Mouse (Mus musculus) CH12.LX (cell line): Measurements from ENCODE around the gene Klk1b21. TPM values are rescaled to one million over a fixed set of nuclear protein-coding genes. Genes with fewer than 3 reads are reported as not detected.

ENCODE experiments used
- DNase-seq: peaks from one replicate; pipeline ENCODE4 v3.0.0-alpha.2; 2013; ENCODE audit errors: extremely low read depth
- H3K27ac ChIP-seq: 2 replicates; pipeline ENCODE4 v1.5.1; 2012; ENCODE audit warnings: low read depth, mild to moderate bottlenecking, control low read depth, moderate library complexity; ENCODE audit not compliant: insufficient read depth
- H3K27me3 ChIP-seq: replicated peaks from 2 replicates; pipeline ENCODE3; 2012; ENCODE audit warnings: inconsistent platforms
- H3K36me3 ChIP-seq, 2 experiments: replicated peaks in 1 of 2; 2 replicates each; pipeline versions ENCODE3 to v1.6.1; 2012; ENCODE audit warnings: inconsistent platforms in 1 of 2, low read length in 1 of 2, mild to moderate bottlenecking in 1 of 2, mixed read lengths in 1 of 2, moderate library complexity in 1 of 2; ENCODE audit not compliant: control insufficient read depth in 1 of 2, insufficient read depth in 1 of 2
- H3K4me1 ChIP-seq, 2 experiments: 2 replicates each; pipeline ENCODE4 v1.6.1; 2012; ENCODE audit warnings: inconsistent platforms in 1 of 2, moderate library complexity in 1 of 2; ENCODE audit not compliant: insufficient read depth in 2 of 2, control insufficient read depth in 1 of 2
- H3K4me2 ChIP-seq: 2 replicates; pipeline ENCODE4 v1.6.1; 2012; ENCODE audit warnings: low read depth, mild to moderate bottlenecking, control low read depth; ENCODE audit not compliant: poor library complexity, insufficient read depth, severe bottlenecking
- H3K4me3 ChIP-seq, 3 experiments: fragments of 150-350 bp in 1 of 3; sonication (generic) in 1 of 3; replicated peaks in 1 of 3; 2 replicates each; pipeline versions ENCODE3 to v1.5.1; 2011 to 2012; ENCODE audit warnings: low read depth in 2 of 3, low read length in 2 of 3, mild to moderate bottlenecking in 2 of 3, moderate library complexity in 2 of 3, control low read depth in 1 of 3, improper control_type of control experiment in 1 of 3, inconsistent platforms in 1 of 3, mixed read lengths in 1 of 3; ENCODE audit not compliant: poor library complexity in 1 of 3
- H3K79me2 ChIP-seq: replicated peaks from 2 replicates; pipeline ENCODE4 v1.6.1; 2012; ENCODE audit warnings: mild to moderate bottlenecking, moderate library complexity; ENCODE audit not compliant: control insufficient read depth, poor library complexity, insufficient read depth, severe bottlenecking; ENCODE audit errors: extremely low read depth
- H3K9ac ChIP-seq: 2 replicates; pipeline ENCODE4 v1.6.1; 2012; ENCODE audit warnings: low read depth, mild to moderate bottlenecking, control low read depth, moderate library complexity; ENCODE audit not compliant: insufficient read depth
- H3K9me3 ChIP-seq: replicated peaks from 2 replicates; pipeline ENCODE3; 2012; ENCODE audit warnings: low read length, inconsistent platforms, mixed read lengths
- ELF1 ChIP-seq: IDR thresholded peaks from 2 replicates; pipeline ENCODE4 v1.6.1; 2014; ENCODE audit warnings: low read depth, mild to moderate bottlenecking, inconsistent platforms, low read length, improper control_type of control experiment
- IRF4 ChIP-seq: IDR thresholded peaks from 2 replicates; pipeline ENCODE4 v1.6.1; 2014; ENCODE audit warnings: low read depth, mild to moderate bottlenecking, inconsistent platforms, low read length, improper control_type of control experiment
- MEF2A ChIP-seq: IDR thresholded peaks from 2 replicates; pipeline ENCODE4 v1.6.1; 2014; ENCODE audit warnings: low read depth, mild to moderate bottlenecking, inconsistent platforms, low read length, improper control_type of control experiment, borderline replicate concordance
- PAX5 ChIP-seq: IDR thresholded peaks from 2 replicates; pipeline ENCODE4 v1.6.1; 2012; ENCODE audit warnings: low read length, inconsistent platforms, mixed read lengths
- dilution Hi-C: fragments of 300-500 bp; cut with MboI; formaldehyde crosslinking; loops from 2 replicates; pipeline ENCODE4 v1.14.3; 2020; ENCODE audit warnings: low sequenced_read_pairs; ENCODE audit not compliant: extremely low pct_unique_long_range_greater_than_20kb, extremely low pct_ligation_motif_present
- in situ Hi-C: fragments of 300-500 bp; cut with MboI; formaldehyde crosslinking; loops from 3 replicates; pipeline ENCODE4 v1.14.3; 2019; ENCODE audit warnings: low sequenced_read_pairs, low pct_ligation_motif_present, low pct_unique_long_range_greater_than_20kb, mixed read lengths
- polyA plus RNA-seq: library from polyadenylated mRNA; unstranded; fragments of >175 nt; gene quantifications from 2 replicates; pipeline ENCODE4 v1.2.1, GENCODE M21; 2012; ENCODE audit warnings: low read depth; ENCODE audit not compliant: insufficient read length
- total RNA-seq, 2 experiments: library from RNA; depleted of rRNA; stranded (reverse); fragments of 300-350 nt in 1 of 2; fragments of >200 nt in 1 of 2; gene quantifications; 2 replicates each; pipeline ENCODE4 v1.2.3; 2012 to 2014

Klk1b21 gene
- total and polyA plus RNA-seq, 3 experiments: not detected

- no peak within 1 kb of the TSS for H3K9ac ChIP-seq
- dilution Hi-C loops: no loop called here
- no peak for DNase-seq
- H3K9me3 ChIP-seq: no peaks in the 10 kb centered on the region
- no peaks in the 10 kb centered on the region for H3K36me3 ChIP-seq
- no peak within 1 kb of the TSS for H3K4me2 ChIP-seq
- no peak within 1 kb of the TSS for H3K4me3 ChIP-seq
- H3K79me2 ChIP-seq: no peaks in the 10 kb centered on the region
- peaks cover 0 to 3% of the 10 kb centered on the region in 2 experiments; a peak in 1 of 4 replicates for H3K4me1 ChIP-seq
- no peak for TF ChIP-seq IRF4
- no peak for TF ChIP-seq ELF1
- TF ChIP-seq MEF2A: no peak
- no peak for TF ChIP-seq PAX5
- TF ChIP-seq, all 38 proteins: peak for 0
- H3K27ac ChIP-seq: no peak within 1 kb of the TSS
- H3K27me3 ChIP-seq: peaks cover 6% of the 10 kb centered on the region
- in situ Hi-C loops: loop anchor here (5.0 kb wide), 1 partner anchor 124 kb away; the partner anchor contains the start of gene Klk1b26
Observed at GRCm38 (mm10) chr7:44136467-44136866, 34.3 kb downstream of the Klk1b21 start, which contains the start of gene Klk1b16. TSS of gene Klk1b16 (plus strand) at chr7:44136767.

Other genes with a start within 250 kb of the Klk1b21 start
Only the 20 nearest of the 22 such genes appear.
- not detected in 2 replicates for gene Klk15, start 168.6 kb upstream of the Klk1b21 start, total RNA-seq (2012; rRNA removed)
- not detected in 2 replicates for gene Klk15, start 168.6 kb upstream of the Klk1b21 start, total RNA-seq (2014; rRNA removed)
- gene Klk15, start 168.6 kb upstream of the Klk1b21 start, polyA plus RNA-seq: not detected in 2 replicates
- gene Klk1b8, start 151.7 kb upstream of the Klk1b21 start, total RNA-seq (2012; rRNA removed): not detected in 2 replicates
- not detected in 2 replicates for gene Klk1b8, start 151.7 kb upstream of the Klk1b21 start, total RNA-seq (2014; rRNA removed)
- gene Klk1b8, start 151.7 kb upstream of the Klk1b21 start, polyA plus RNA-seq: not detected in 2 replicates
- not detected in 2 replicates for gene Klk1b1, start 135.6 kb upstream of the Klk1b21 start, total RNA-seq (2012; rRNA removed)
- not detected in 2 replicates for gene Klk1b1, start 135.6 kb upstream of the Klk1b21 start, total RNA-seq (2014; rRNA removed)
- gene Klk1b1, start 135.6 kb upstream of the Klk1b21 start, polyA plus RNA-seq: not detected in 2 replicates
- gene Klk1b9, start 126.3 kb upstream of the Klk1b21 start, total RNA-seq (2012; rRNA removed): not detected in 2 replicates
- not detected in 2 replicates for gene Klk1b9, start 126.3 kb upstream of the Klk1b21 start, total RNA-seq (2014; rRNA removed)
- gene Klk1b9, start 126.3 kb upstream of the Klk1b21 start, polyA plus RNA-seq: not detected in 2 replicates
- gene Klk1b11, start 106.5 kb upstream of the Klk1b21 start, total RNA-seq (2012; rRNA removed): not detected in 2 replicates
- not detected in 2 replicates for gene Klk1b11, start 106.5 kb upstream of the Klk1b21 start, total RNA-seq (2014; rRNA removed)
- gene Klk1b11, start 106.5 kb upstream of the Klk1b21 start, polyA plus RNA-seq: not detected in 2 replicates
- gene Klk1b26, start 90.2 kb upstream of the Klk1b21 start, total RNA-seq (2012; rRNA removed): not detected in 2 replicates
- not detected in 2 replicates for gene Klk1b26, start 90.2 kb upstream of the Klk1b21 start, total RNA-seq (2014; rRNA removed)
- not detected in 2 replicates for gene Klk1b26, start 90.2 kb upstream of the Klk1b21 start, polyA plus RNA-seq
- gene Klk1b27, start 50.0 kb upstream of the Klk1b21 start, total RNA-seq (2012; rRNA removed): 0.29 TPM in 1 of 2 replicates, not detected in the other
- 0.69 and 0.75 TPM in 2 replicates for gene Klk1b27, start 50.0 kb upstream of the Klk1b21 start, total RNA-seq (2014; rRNA removed)
- gene Klk1b27, start 50.0 kb upstream of the Klk1b21 start, polyA plus RNA-seq: not detected in 2 replicates
- not detected in 2 replicates for gene Klk1b22, start 10.3 kb downstream of the Klk1b21 start, total RNA-seq (2012; rRNA removed)
- gene Klk1b22, start 10.3 kb downstream of the Klk1b21 start, total RNA-seq (2014; rRNA removed): not detected in 2 replicates
- gene Klk1b22, start 10.3 kb downstream of the Klk1b21 start, polyA plus RNA-seq: not detected in 2 replicates
- not detected in 2 replicates for gene Klk1b16, start 34.4 kb downstream of the Klk1b21 start, total RNA-seq (2012; rRNA removed)
- not detected in 2 replicates for gene Klk1b16, start 34.4 kb downstream of the Klk1b21 start, total RNA-seq (2014; rRNA removed)
- gene Klk1b16, start 34.4 kb downstream of the Klk1b21 start, polyA plus RNA-seq: not detected in 2 replicates
- not detected in 2 replicates for gene Klk1b24, start 85.9 kb downstream of the Klk1b21 start, total RNA-seq (2012; rRNA removed)
- gene Klk1b24, start 85.9 kb downstream of the Klk1b21 start, total RNA-seq (2014; rRNA removed): not detected in 2 replicates
- not detected in 2 replicates for gene Klk1b24, start 85.9 kb downstream of the Klk1b21 start, polyA plus RNA-seq
- not detected in 2 replicates for gene Klk1b3, start 95.9 kb downstream of the Klk1b21 start, total RNA-seq (2012; rRNA removed)
- not detected in 2 replicates for gene Klk1b3, start 95.9 kb downstream of the Klk1b21 start, total RNA-seq (2014; rRNA removed)
- not detected in 2 replicates for gene Klk1b3, start 95.9 kb downstream of the Klk1b21 start, polyA plus RNA-seq
- not detected in 2 replicates for gene Klk1b4, start 105.1 kb downstream of the Klk1b21 start, total RNA-seq (2012; rRNA removed)
- gene Klk1b4, start 105.1 kb downstream of the Klk1b21 start, total RNA-seq (2014; rRNA removed): not detected in 2 replicates
- gene Klk1b4, start 105.1 kb downstream of the Klk1b21 start, polyA plus RNA-seq: not detected in 2 replicates
- not detected in 2 replicates for gene Klk1b5, start 113.6 kb downstream of the Klk1b21 start, total RNA-seq (2012; rRNA removed)
- not detected in 2 replicates for gene Klk1b5, start 113.6 kb downstream of the Klk1b21 start, total RNA-seq (2014; rRNA removed)
- gene Klk1b5, start 113.6 kb downstream of the Klk1b21 start, polyA plus RNA-seq: not detected in 2 replicates
- gene Klk1, start 123.0 kb downstream of the Klk1b21 start, total RNA-seq (2012; rRNA removed): not detected in 2 replicates
- 0.27 TPM in 1 of 2 replicates, not detected in the other for gene Klk1, start 123.0 kb downstream of the Klk1b21 start, total RNA-seq (2014; rRNA removed)
- gene Klk1, start 123.0 kb downstream of the Klk1b21 start, polyA plus RNA-seq: not detected in 2 replicates
- not detected in 2 replicates for gene Gm36864, start 133.8 kb downstream of the Klk1b21 start, total RNA-seq (2012; rRNA removed)
- gene Gm36864, start 133.8 kb downstream of the Klk1b21 start, total RNA-seq (2014; rRNA removed): not detected in 2 replicates
- 0.16 TPM in 1 of 2 replicates, not detected in the other for gene Gm36864, start 133.8 kb downstream of the Klk1b21 start, polyA plus RNA-seq
- 0.25 and 0.38 TPM in 2 replicates for gene 1700028J19Rik, start 144.4 kb downstream of the Klk1b21 start, total RNA-seq (2012; rRNA removed)
- 0.36 and 0.44 TPM in 2 replicates for gene 1700028J19Rik, start 144.4 kb downstream of the Klk1b21 start, total RNA-seq (2014; rRNA removed)
- gene 1700028J19Rik, start 144.4 kb downstream of the Klk1b21 start, polyA plus RNA-seq: 0.60 and 0.86 TPM in 2 replicates
- 44.4 and 64.0 TPM in 2 replicates for gene 2410002F23Rik, start 144.4 kb downstream of the Klk1b21 start, total RNA-seq (2012; rRNA removed)
- 67.0 and 69.6 TPM in 2 replicates for gene 2410002F23Rik, start 144.4 kb downstream of the Klk1b21 start, total RNA-seq (2014; rRNA removed)
- gene 2410002F23Rik, start 144.4 kb downstream of the Klk1b21 start, polyA plus RNA-seq: 91.0 and 96.1 TPM in 2 replicates
- gene Acp4, start 155.1 kb downstream of the Klk1b21 start, total RNA-seq (2012; rRNA removed): 0.08 TPM in 1 of 2 replicates, not detected in the other
- not detected in 2 replicates for gene Acp4, start 155.1 kb downstream of the Klk1b21 start, total RNA-seq (2014; rRNA removed)
- gene Acp4, start 155.1 kb downstream of the Klk1b21 start, polyA plus RNA-seq: 0.33 and 0.57 TPM in 2 replicates
- gene Gm15517, start 159.1 kb downstream of the Klk1b21 start, total RNA-seq (2012; rRNA removed): not detected in 2 replicates
- gene Gm15517, start 159.1 kb downstream of the Klk1b21 start, total RNA-seq (2014; rRNA removed): not detected in 2 replicates
- gene Gm15517, start 159.1 kb downstream of the Klk1b21 start, polyA plus RNA-seq: not detected in 2 replicates
- gene Clec11a, start 204.6 kb downstream of the Klk1b21 start, total RNA-seq (2012; rRNA removed): 0.89 and 0.97 TPM in 2 replicates
- gene Clec11a, start 204.6 kb downstream of the Klk1b21 start, total RNA-seq (2014; rRNA removed): 0.46 and 0.69 TPM in 2 replicates
- 0.38 and 0.53 TPM in 2 replicates for gene Clec11a, start 204.6 kb downstream of the Klk1b21 start, polyA plus RNA-seq